Mouse (Mus musculus): ENCODE measurements around the gene Mlst8. TPM values are rescaled to one million over a fixed set of nuclear protein-coding genes. Genes with fewer than 3 reads are reported as not detected.

Gene Mlst8
- polyA plus RNA-seq (2015; fragmentation: Nextera tagmentation; extraction: Ambion mirVana), result 25.1 and 26.0 TPM in 2 replicates

DNA sequence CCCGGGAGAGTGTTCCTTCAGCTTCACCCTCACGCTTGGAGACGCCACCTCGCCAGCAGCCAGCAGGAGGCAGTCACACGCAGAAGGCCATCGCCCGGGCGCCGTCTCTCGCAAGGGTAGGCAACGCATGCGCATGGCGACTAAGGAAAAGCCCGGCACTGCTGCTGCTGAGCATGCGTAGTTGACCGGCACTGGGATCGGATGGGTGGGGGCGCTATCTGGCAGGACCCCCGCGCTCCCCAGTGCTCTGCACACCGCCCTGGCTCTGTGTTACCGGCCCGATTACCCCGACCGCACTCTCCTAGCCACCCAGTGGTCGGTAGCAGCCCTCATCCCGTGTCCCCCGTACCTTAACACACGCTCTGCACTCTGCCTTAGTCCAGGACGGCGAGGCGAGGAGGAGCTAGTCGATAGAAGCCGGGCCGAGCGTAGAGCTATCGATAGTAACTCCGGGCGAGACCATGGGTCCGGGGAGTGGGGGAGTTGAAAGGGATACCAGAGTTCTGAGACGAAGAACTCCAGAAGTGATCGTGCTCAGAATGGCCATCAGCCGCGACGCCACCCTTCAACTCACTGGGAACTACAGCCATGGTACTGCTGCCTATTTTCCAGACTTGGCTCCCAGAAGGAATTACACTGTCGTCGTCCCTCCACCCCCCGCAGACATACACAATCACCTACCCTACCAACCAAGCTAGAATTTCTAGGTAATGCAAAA lies at the start of gene Mlst8:
Gene Mlst8 (minus strand): TSS at position 416 of the 718 bp plus-strand sequence.
- H3K27ac ChIP-seq (ENCODE audit: low read length), result peak within 1 kb of the TSS; percentile 94
- H3K4me1 ChIP-seq (ENCODE audit: control insufficient read depth, insufficient read depth, low read length), result peaks cover 22% of the 10 kb centered on the region
- peak within 1 kb of the TSS; percentile 77 for H3K4me2 ChIP-seq (ENCODE audit: low read depth, low read length)
- ATAC-seq, result peak; percentile 93
- no peaks in the 10 kb centered on the region for H3K27me3 ChIP-seq (replicated peaks; ENCODE audit: control insufficient read depth, insufficient read depth, low read length)
- no peaks in the 10 kb centered on the region for H3K9me3 ChIP-seq (ENCODE audit: control insufficient read depth, low read length)
- peak within 1 kb of the TSS; percentile 94 for H3K9ac ChIP-seq (ENCODE audit: low read depth, low read length)
- WGBS, result under 1% methylated on average over 48 of the region's 48 CpGs
- peak within 1 kb of the TSS; percentile 88 for H3K4me3 ChIP-seq (ENCODE audit: low read length)
- peaks cover 26% of the 10 kb centered on the region for H3K36me3 ChIP-seq (ENCODE audit: control insufficient read depth, insufficient read depth, low read length)

DNA sequence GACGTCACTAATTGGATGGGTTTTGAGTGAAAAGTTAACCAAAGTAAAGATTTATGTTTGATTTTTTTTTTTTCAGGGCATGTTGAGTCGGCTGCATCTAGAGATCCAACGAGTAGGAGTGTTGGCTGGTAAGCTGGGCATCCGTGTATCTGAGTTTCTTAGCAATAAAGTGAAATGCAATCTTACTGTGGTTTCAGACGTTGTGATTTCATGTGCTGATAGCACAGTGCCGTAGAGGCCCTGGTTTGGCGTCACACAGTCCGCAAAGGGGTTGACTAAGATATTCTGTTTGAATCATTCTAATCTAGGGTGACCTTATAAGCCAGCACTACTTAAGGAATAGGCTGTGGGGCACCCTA lies 49.7 kb upstream of the Mlst8 start:
- H3K27ac ChIP-seq (ENCODE audit: low read length), result peak overlapping the region; percentile 90
- H3K4me1 ChIP-seq (ENCODE audit: control insufficient read depth, insufficient read depth, low read length), result peaks cover 60% of the 10 kb centered on the region

DNA sequence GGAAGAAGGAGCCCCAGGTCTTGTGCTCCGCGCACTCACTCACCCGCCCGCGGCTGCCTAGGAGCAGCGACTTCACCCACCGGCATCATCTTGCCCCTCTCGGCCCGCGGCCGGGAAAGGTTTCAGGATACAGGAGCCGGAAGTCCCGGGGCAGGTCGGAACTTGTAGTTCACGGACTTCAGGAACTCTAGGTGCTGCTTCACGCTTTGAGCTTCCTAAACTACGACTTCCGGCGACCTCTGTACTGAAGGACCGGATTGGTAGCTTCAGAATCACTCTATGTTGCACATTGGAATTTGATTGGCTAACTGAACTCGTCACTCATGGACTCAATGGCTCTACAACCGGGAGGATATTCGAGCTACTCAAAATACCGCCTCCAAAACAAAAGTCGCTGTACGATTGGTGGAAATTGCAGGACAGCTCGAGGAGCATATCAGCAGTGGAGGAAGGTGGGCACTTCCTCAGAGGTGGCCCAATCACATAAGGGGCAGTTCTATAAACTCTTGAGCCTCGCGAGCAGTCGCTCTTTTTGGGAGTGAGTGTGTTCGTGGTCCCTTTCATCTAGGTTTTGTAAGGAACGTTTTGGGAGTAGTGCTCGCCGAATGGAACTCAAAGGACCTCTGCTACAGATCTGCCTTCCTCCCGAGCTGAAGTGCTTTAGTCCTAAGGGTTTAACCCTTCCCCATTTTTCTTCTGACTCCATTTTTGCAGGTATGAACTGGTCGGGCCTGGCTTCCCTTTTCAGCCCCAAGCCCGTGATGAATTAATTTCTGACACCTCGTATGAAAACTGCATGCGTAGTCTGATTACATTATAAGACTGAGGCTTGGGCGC lies 49.1 kb upstream of the Mlst8 start, which contains the start of gene Traf7:
Gene Traf7 (minus strand): TSS at position 216 of the 837 bp plus-strand sequence.
- H3K4me3 ChIP-seq (ENCODE audit: low read length), result peak within 1 kb of the TSS; percentile 79
- H3K9me3 ChIP-seq (ENCODE audit: control insufficient read depth, low read length), result no peaks in the 10 kb centered on the region
- peak; percentile 96 for ATAC-seq
- H3K27me3 ChIP-seq (replicated peaks; ENCODE audit: control insufficient read depth, insufficient read depth, low read length), result no peaks in the 10 kb centered on the region
- H3K27ac ChIP-seq (ENCODE audit: low read length), result peak within 1 kb of the TSS; percentile 90
- H3K9ac ChIP-seq (ENCODE audit: low read depth, low read length), result peak within 1 kb of the TSS; percentile 91
- H3K36me3 ChIP-seq (ENCODE audit: control insufficient read depth, insufficient read depth, low read length), result no peaks in the 10 kb centered on the region; the same call in 1 of the 2 replicates
- under 1% methylated on average over 40 of the region's 40 CpGs for WGBS
- peaks cover 55% of the 10 kb centered on the region for H3K4me1 ChIP-seq (ENCODE audit: control insufficient read depth, insufficient read depth, low read length)
- H3K4me2 ChIP-seq (ENCODE audit: low read depth, low read length), result peak within 1 kb of the TSS; percentile 82

More for the DNA sequence above, 49.7 kb upstream of the Mlst8 start:
- H3K4me3 ChIP-seq (ENCODE audit: low read length), result peak overlapping the region; percentile 71
- H3K36me3 ChIP-seq (ENCODE audit: control insufficient read depth, insufficient read depth, low read length), result no peaks in the 10 kb centered on the region; the same call in 1 of the 2 replicates
- peak overlapping the region; percentile 80 for H3K9ac ChIP-seq (ENCODE audit: low read depth, low read length)
- WGBS, result under 1% methylated on average over 8 of the region's 8 CpGs
- no peaks in the 10 kb centered on the region for H3K9me3 ChIP-seq (ENCODE audit: control insufficient read depth, low read length)
- H3K4me2 ChIP-seq (ENCODE audit: low read depth, low read length), result peak overlapping the region; percentile 82
- no peak for ATAC-seq
- H3K27me3 ChIP-seq (replicated peaks; ENCODE audit: control insufficient read depth, insufficient read depth, low read length), result no peaks in the 10 kb centered on the region

GRCm38 (mm10) chr17:24527315-24527714 lies 48.4 kb upstream of the Mlst8 start:
- Histone ChIP-seq H3K4me1 (ENCODE audit: control insufficient read depth, insufficient read depth, low read length) (peaks cover 52% of the 10 kb centered on the region), H3K9me3 (ENCODE audit: control insufficient read depth, low read length) (no peaks in the 10 kb centered on the region), H3K27ac (ENCODE audit: low read length) (peak overlapping the region; percentile 84), H3K36me3 (ENCODE audit: control insufficient read depth, insufficient read depth, low read length) (no peaks in the 10 kb centered on the region; the same call in 1 of the 2 replicates), H3K27me3 (replicated peaks; ENCODE audit: control insufficient read depth, insufficient read depth, low read length) (no peaks in the 10 kb centered on the region), H3K4me2 (ENCODE audit: low read depth, low read length) (peak overlapping the region; percentile 70), H3K4me3 (ENCODE audit: low read length) (peak overlapping the region; percentile 79), H3K9ac (ENCODE audit: low read depth, low read length) (peak overlapping the region; percentile 91)
- ATAC-seq, result peak; percentile 16
- under 1% methylated on average over 19 of the region's 19 CpGs for WGBS

DNA sequence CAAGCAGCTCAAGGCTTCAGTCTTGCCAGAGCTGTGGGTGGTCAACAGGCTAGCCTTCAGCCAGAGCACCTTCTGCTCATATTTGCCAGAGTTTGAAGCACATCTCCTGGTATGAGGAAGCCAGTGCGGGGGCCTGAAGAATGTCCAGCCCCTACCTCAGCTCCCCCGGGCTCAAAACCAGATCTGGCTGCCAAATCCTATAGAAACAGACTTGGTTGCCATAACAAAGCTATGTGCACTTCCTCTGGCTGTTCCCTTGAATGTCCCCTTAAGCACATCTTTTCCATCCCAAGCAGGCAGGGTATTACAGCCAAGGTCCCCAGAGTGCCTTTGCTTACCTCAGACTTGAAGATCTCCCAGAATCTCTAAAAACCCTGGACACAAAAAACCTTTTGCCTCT lies 45.9 kb upstream of the Mlst8 start:
- 61% methylated on average over 2 of the region's 2 CpGs for WGBS
- Histone ChIP-seq H3K27ac (ENCODE audit: low read length) (peak overlapping the region; percentile 36; the same call in 1 of the 2 replicates), H3K9ac (ENCODE audit: low read depth, low read length) (no peak overlapping the region; the same call in 1 of the 2 replicates), H3K9me3 (ENCODE audit: control insufficient read depth, low read length) (no peaks in the 10 kb centered on the region), H3K4me1 (ENCODE audit: control insufficient read depth, insufficient read depth, low read length) (peaks cover 35% of the 10 kb centered on the region), H3K4me3 (ENCODE audit: low read length) (no peak overlapping the region), H3K27me3 (replicated peaks; ENCODE audit: control insufficient read depth, insufficient read depth, low read length) (no peaks in the 10 kb centered on the region), H3K36me3 (ENCODE audit: control insufficient read depth, insufficient read depth, low read length) (peaks cover 3% of the 10 kb centered on the region; the same call in 1 of the 2 replicates), H3K4me2 (ENCODE audit: low read depth, low read length) (no peak overlapping the region)
- ATAC-seq, result no peak

DNA sequence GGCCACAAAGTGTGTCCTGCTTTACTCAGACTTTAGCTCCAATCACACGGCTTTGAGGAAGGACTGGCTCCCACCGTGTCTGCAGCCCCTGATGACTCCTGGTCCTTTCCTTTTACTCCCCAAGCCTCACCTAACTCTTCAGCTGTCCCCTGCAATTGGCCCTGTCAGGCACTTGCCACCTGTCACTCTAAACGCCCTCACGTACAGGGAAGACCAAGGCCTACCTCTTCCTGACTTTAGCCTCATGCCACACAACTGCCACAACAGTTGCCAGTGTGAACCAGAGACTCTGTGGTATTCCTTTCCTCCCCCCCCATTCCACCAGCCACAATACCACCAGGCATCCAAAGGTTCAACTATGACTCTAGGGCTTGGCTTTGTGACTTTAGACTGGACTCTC lies 41.6 kb upstream of the Mlst8 start:
- Histone ChIP-seq H3K4me1 (ENCODE audit: control insufficient read depth, insufficient read depth, low read length) (peaks cover 9% of the 10 kb centered on the region), H3K9ac (ENCODE audit: low read depth, low read length) (no peak overlapping the region), H3K27ac (ENCODE audit: low read length) (no peak overlapping the region), H3K4me3 (ENCODE audit: low read length) (no peak overlapping the region), H3K36me3 (ENCODE audit: control insufficient read depth, insufficient read depth, low read length) (peaks cover 5% of the 10 kb centered on the region; the same call in 1 of the 2 replicates), H3K4me2 (ENCODE audit: low read depth, low read length) (no peak overlapping the region), H3K9me3 (ENCODE audit: control insufficient read depth, low read length) (no peaks in the 10 kb centered on the region), H3K27me3 (replicated peaks; ENCODE audit: control insufficient read depth, insufficient read depth, low read length) (no peaks in the 10 kb centered on the region)
- 86% methylated on average over 4 of the region's 4 CpGs for WGBS
- ATAC-seq, result no peak

- H3K9ac ChIP-seq (ENCODE audit: low read depth, low read length), result peak overlapping the region; percentile 21
- peak overlapping the region; percentile 54; the same call in 1 of the 2 replicates for H3K27ac ChIP-seq (ENCODE audit: low read length)
- no peaks in the 10 kb centered on the region for H3K9me3 ChIP-seq (ENCODE audit: control insufficient read depth, low read length)
- H3K4me1 ChIP-seq (ENCODE audit: control insufficient read depth, insufficient read depth, low read length), result no peaks in the 10 kb centered on the region
- H3K36me3 ChIP-seq (ENCODE audit: control insufficient read depth, insufficient read depth, low read length), result peaks cover 20% of the 10 kb centered on the region; the same call in 1 of the 2 replicates
- peak; percentile 30; the same call in 1 of the 2 replicates for ATAC-seq
- H3K27me3 ChIP-seq (replicated peaks; ENCODE audit: control insufficient read depth, insufficient read depth, low read length), result no peaks in the 10 kb centered on the region
- H3K4me3 ChIP-seq (ENCODE audit: low read length), result no peak overlapping the region
- 0 out of 2 replicates have a peak overlapping the region, but pooled peaks have one; percentile 14 for H3K4me2 ChIP-seq (ENCODE audit: low read depth, low read length)
- 84% methylated on average over 24 of the region's 24 CpGs for WGBS
These were observed 35.7 kb upstream of the Mlst8 start for GRCm38 (mm10) chr17:24514270-24515257.

DNA sequence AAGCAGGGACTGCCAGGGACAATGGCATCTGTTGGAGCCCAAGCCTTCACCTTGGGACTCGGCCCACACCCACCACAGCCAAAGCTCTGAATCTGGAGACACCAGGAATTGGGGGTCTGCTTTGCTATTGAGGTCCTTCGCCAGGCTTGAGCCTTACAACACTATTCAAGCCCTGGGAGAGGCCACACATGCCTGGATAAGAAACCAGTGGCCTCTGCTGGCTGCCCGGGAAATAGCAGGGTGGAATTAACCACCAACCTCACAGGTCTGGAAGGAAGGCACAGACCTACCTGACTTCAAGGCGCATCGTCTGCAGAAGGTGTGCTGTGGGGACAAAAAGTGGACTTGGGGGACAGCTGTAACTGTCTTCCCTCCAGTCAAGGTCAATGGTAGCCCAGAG lies 34.7 kb upstream of the Mlst8 start:
- Histone ChIP-seq H3K4me3 (ENCODE audit: low read length) (no peak overlapping the region), H3K9ac (ENCODE audit: low read depth, low read length) (no peak overlapping the region), H3K36me3 (ENCODE audit: control insufficient read depth, insufficient read depth, low read length) (peaks cover 28% of the 10 kb centered on the region), H3K4me1 (ENCODE audit: control insufficient read depth, insufficient read depth, low read length) (no peaks in the 10 kb centered on the region), H3K4me2 (ENCODE audit: low read depth, low read length) (no peak overlapping the region), H3K9me3 (ENCODE audit: control insufficient read depth, low read length) (no peaks in the 10 kb centered on the region), H3K27ac (ENCODE audit: low read length) (no peak overlapping the region), H3K27me3 (replicated peaks; ENCODE audit: control insufficient read depth, insufficient read depth, low read length) (no peaks in the 10 kb centered on the region)
- WGBS, result 47% methylated on average over 5 of the region's 5 CpGs
- peak; percentile 61 for ATAC-seq
